Mouse (Mus musculus) heart, postnatal 0 days (tissue): ENCODE results near the gene Agap1. TPM values are rescaled to one million over a fixed set of nuclear protein-coding genes. Genes with fewer than 3 reads are reported as not detected.

Experiments used
- ATAC-seq: fragments of 200-750 bp; cut with Nextera tagmentation; 2 replicates; pipeline ENCODE4 v1.8.0; 2017; ENCODE audit warnings: low read depth, moderate number of reproducible peaks, moderate library complexity; ENCODE audit not compliant: insufficient read depth
- DNase-seq: peaks from one replicate; pipeline ENCODE4 v3.0.0-alpha.2; 2016; ENCODE audit warnings: low spot score
- H3K27ac ChIP-seq: fragments of 300-500 bp; sonication (generic); 2 replicates; pipeline ENCODE4 v1.5.1; 2014; ENCODE audit warnings: low read depth, mild to moderate bottlenecking
- H3K27me3 ChIP-seq: fragments of 300-500 bp; sonication (generic); 2 replicates; pipeline ENCODE4 v1.6.1; 2014; ENCODE audit warnings: low read length, mixed read lengths; ENCODE audit not compliant: control insufficient read depth, insufficient read depth
- H3K36me3 ChIP-seq: fragments of 300-500 bp; sonication (generic); replicated peaks from 2 replicates; pipeline ENCODE4 v1.6.1; 2014; ENCODE audit warnings: low read length, mixed read lengths; ENCODE audit not compliant: control insufficient read depth, insufficient read depth
- H3K4me1 ChIP-seq: fragments of 300-500 bp; sonication (generic); 2 replicates; pipeline ENCODE4 v1.6.1; 2014; ENCODE audit warnings: antibody characterized with exemption; ENCODE audit not compliant: control insufficient read depth, insufficient read depth
- H3K4me2 ChIP-seq: fragments of 300-500 bp; sonication (generic); 2 replicates; pipeline ENCODE4 v1.6.1; 2014; ENCODE audit warnings: low read depth, mild to moderate bottlenecking, low read length, moderate library complexity
- H3K4me3 ChIP-seq: fragments of 300-500 bp; sonication (generic); 2 replicates; pipeline ENCODE4 v1.5.1; 2014; ENCODE audit warnings: low read depth, low read length
- H3K9ac ChIP-seq: fragments of 300-500 bp; sonication (generic); replicated peaks from 2 replicates; pipeline ENCODE4 v1.6.1; 2014; ENCODE audit warnings: low read depth, low read length, mixed read lengths
- H3K9me3 ChIP-seq: fragments of 300-500 bp; sonication (generic); replicated peaks from 2 replicates; pipeline ENCODE4 v1.6.1; 2016; ENCODE audit warnings: low read length; ENCODE audit not compliant: control insufficient read depth
- CTCF ChIP-seq: IDR thresholded peaks from 2 replicates; pipeline ENCODE4 v1.5.1; 2016; ENCODE audit warnings: antibody characterized with exemption, control low read depth, low read depth
- EP300 ChIP-seq: IDR thresholded peaks from 2 replicates; pipeline ENCODE4 v1.6.1; 2016; ENCODE audit warnings: antibody characterized with exemption, low read depth
- WGBS: fragments of 180-500 bp; shearing (Covaris S2); extraction: QIAGEN DNeasy Blood & Tissue Kit; methylation state at CpG from one replicate; pipeline ENCODE4 v1.1.7; 2014; 5-methylcytosine and 5-hydroxymethylcytosine counted together
- polyA plus RNA-seq: library from polyadenylated mRNA; unstranded; fragments of >200 nt; fragmentation: Nextera tagmentation; extraction: Ambion mirVana; gene quantifications from 2 replicates; pipeline ENCODE4 v1.2.1, GENCODE M21; 2015
- total RNA-seq: library from RNA; depleted of rRNA; stranded (reverse); fragments of >200 nt; gene quantifications from 2 replicates; pipeline ENCODE4 v1.2.3, GENCODE M21; 2014; ENCODE audit warnings: low replicate concordance

Gene Agap1
- total and polyA plus RNA-seq, 2 experiments from 2014 or later, result 6.1 to 21.0 TPM

DNA sequence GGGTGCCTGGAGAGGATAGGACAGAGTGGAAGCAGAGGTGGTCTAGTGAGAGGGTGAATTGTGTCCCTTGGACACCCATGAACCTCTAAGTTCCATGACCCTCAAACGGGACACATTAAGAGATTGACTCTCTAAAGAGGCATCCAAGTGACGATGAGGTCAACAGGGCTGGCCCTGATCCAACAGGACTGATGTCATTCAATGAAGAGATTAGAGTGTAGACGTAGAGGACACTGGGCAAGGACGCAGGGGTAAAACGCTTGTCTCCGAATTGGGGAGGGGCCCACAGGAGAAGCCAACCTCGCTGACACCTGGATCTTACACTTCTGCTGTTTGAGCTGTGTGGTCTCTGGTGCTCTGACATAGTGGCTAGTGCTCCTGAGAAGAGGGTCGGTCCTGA, 2.5 kb upstream of the Agap1 start:
- TF ChIP-seq EP300, result no peak
- TF ChIP-seq CTCF, result no peak
- Histone ChIP-seq H3K4me3 (no peak overlapping the region), H3K27me3 (no peaks in the 10 kb centered on the region), H3K27ac (no peak overlapping the region), H3K9me3 (no peaks in the 10 kb centered on the region), H3K4me2 (no peak overlapping the region), H3K4me1 (peaks cover 21% of the 10 kb centered on the region), H3K36me3 (no peaks in the 10 kb centered on the region), H3K9ac (no peak overlapping the region)
- WGBS, result 34% methylated on average over 8 of the region's 8 CpGs
- ATAC-seq (no peak), DNase-seq (no peak)

DNA sequence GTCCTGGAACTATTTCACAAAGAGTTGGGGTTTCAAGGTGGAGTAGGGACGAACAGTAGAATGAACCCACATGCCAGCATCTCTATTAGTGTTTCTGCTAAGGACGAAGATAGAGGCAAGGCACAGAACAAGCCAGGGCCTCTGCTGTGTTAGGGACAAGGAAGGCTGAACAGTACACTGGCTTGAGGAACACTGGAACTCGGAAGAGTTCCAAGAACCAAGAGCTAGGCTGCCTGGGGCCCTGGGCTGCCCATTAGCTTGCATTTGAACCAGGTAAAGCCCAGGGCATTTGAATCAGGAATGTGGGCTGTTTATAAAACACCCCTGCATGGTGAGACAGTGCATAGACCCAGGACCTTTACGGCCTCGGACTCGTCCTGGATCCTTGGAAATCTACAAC, 940 bp upstream of the Agap1 start:
- Histone ChIP-seq H3K9me3 (peaks cover 7% of the 10 kb centered on the region; the same call in 1 of the 2 replicates), H3K36me3 (no peaks in the 10 kb centered on the region), H3K27me3 (no peaks in the 10 kb centered on the region), H3K4me1 (peaks cover 22% of the 10 kb centered on the region), H3K4me3 (peak overlapping the region; percentile 94), H3K27ac (no peak overlapping the region), H3K9ac (no peak overlapping the region), H3K4me2 (peak overlapping the region; percentile 99)
- 34% methylated on average over 6 of the region's 6 CpGs for WGBS
- DNase-seq (no peak), ATAC-seq (no peak)
- TF ChIP-seq EP300, result no peak
- TF ChIP-seq CTCF, result no peak

DNA sequence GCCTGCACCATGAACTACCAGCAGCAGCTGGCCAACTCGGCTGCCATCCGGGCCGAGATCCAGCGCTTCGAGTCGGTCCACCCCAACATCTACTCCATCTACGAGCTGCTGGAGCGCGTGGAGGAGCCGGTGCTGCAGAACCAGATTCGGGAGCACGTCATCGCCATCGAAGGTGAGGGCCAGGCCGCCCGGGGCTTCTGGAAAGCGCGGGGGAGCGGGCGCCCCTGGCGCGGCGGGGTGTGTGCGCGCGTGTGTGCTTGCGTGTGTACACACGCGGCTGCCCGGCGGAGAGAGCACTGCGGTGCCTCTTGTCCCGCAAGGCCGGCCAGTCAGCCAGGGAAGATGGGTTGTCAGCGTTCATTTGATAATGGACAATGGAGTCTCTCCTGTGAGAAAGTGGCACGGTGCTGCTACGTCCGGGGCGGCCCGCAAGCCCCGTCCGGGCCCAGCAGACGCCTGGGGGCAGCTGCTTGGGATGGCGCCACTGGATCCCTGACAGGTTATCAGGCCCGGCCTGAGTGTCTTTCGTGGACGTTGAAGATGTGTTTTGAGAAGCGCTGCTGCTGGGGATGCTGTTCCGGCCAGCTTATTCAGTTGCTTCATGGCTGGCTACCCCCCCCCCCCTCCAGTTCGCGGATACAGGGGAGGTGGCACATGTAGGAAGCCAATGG, 950 bp downstream of the Agap1 start:
- peaks cover 22% of the 10 kb centered on the region for H3K4me1 ChIP-seq
- TF ChIP-seq CTCF (no peak), EP300 (no peak)
- ATAC-seq (no peak), DNase-seq (no peak)
- peaks cover 7% of the 10 kb centered on the region; the same call in 1 of the 2 replicates for H3K9me3 ChIP-seq
- peak overlapping the region; percentile 99 for H3K4me2 ChIP-seq
- peak overlapping the region; percentile 89 for H3K9ac ChIP-seq
- H3K27me3 ChIP-seq, result no peaks in the 10 kb centered on the region
- WGBS, result 1% methylated on average over 51 of the region's 51 CpGs
- H3K36me3 ChIP-seq, result no peaks in the 10 kb centered on the region
- peak overlapping the region; percentile 92; the same call in 1 of the 2 replicates for H3K27ac ChIP-seq
- H3K4me3 ChIP-seq, result peak overlapping the region; percentile 94

DNA sequence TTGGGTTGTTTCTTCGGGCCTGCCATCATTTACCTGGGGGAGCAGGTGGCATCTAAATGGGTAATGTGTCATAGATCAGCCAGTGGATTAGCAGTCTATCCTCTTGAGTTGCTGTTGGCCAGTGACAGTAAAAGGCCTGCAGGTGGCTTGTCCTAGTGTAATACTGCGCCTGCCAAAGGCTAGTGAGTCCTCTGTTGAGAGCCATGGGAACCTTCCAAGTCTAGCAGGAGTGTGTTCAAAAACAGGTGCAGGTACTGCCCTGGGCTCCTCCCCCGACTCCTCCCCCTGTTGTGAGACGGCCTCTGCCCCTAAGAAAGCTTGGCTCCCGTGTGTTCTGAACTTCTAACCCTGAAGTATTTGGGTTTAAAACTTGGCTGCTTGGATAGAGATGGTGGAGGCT, 1.9 kb downstream of the Agap1 start:
- TF ChIP-seq CTCF, result no peak
- TF ChIP-seq EP300, result no peak
- no peak overlapping the region for H3K27ac ChIP-seq

DNA sequence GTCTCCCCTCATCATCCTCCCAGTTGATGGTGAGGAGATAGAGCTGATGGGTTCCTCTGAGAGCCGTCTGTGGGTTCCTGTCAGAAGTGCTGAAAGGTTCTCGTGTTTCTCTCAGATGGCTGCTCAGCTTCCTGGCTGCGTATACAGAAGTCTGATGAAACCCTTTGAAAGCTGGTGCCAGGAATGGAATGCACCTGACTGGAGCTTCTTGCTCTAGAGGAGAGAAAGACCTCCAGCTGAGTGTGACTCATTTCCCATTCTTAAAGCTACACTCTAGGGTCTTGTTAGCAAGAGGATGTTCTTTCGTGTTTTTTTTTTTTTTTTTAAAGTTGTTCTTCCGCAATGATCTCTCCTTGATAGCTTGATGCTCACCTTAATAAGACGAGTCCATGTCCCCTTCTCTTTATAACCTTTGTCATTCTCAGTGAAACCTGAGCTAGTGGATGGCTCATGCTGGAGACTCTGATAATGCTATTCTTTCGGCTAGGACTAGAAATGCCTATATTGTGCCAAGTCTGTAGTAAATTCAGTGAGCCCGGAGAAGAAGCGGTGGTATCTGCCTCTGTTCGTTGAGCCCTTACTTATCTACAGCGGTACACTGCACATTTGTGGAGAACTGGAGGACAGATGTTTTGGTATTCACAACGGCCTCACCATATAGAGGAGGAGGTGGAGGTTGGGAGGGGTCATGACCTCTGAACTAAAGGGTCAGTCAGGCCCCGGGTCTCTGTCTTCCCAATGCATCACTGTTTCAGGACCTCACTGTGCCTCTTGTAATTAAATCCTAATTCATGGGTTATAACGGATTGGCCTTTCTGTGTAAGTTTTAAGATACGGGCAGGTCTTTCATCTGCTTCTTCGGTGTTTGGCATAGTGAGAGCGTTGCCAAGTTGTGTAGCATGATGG, 2.8 kb downstream of the Agap1 start:
- no peak overlapping the region for H3K4me3 ChIP-seq
- peaks cover 7% of the 10 kb centered on the region; the same call in 1 of the 2 replicates for H3K9me3 ChIP-seq
- H3K4me1 ChIP-seq, result peaks cover 22% of the 10 kb centered on the region
- H3K9ac ChIP-seq, result no peak overlapping the region
- peak overlapping the region; percentile 99 for H3K4me2 ChIP-seq
- TF ChIP-seq CTCF (no peak), EP300 (no peak)
- DNase-seq, result no peak
- H3K36me3 ChIP-seq, result no peaks in the 10 kb centered on the region
- no peaks in the 10 kb centered on the region for H3K27me3 ChIP-seq
- no peak for ATAC-seq
- no peak overlapping the region for H3K27ac ChIP-seq
- 68% methylated on average over 17 of the region's 17 CpGs for WGBS

More for the DNA sequence above, 1.9 kb downstream of the Agap1 start:
- Histone ChIP-seq H3K9me3 (peaks cover 7% of the 10 kb centered on the region; the same call in 1 of the 2 replicates), H3K27me3 (no peaks in the 10 kb centered on the region), H3K4me3 (peak overlapping the region; percentile 94), H3K9ac (no peak overlapping the region), H3K4me1 (peaks cover 22% of the 10 kb centered on the region), H3K36me3 (no peaks in the 10 kb centered on the region), H3K4me2 (peak overlapping the region; percentile 99)
- ATAC-seq (no peak), DNase-seq (no peak)
- WGBS, result 51% methylated on average over 5 of the region's 5 CpGs
